Mouse (Mus musculus) hindbrain, embryonic 12.5 days (tissue): Measurements from ENCODE around the gene Micall1. TPM values are rescaled to one million over a fixed set of nuclear protein-coding genes. Genes with fewer than 3 reads are reported as not detected.

Source experiments
- ATAC-seq: fragments of 200-750 bp; cut with Nextera tagmentation; 2 replicates; pipeline ENCODE4 v1.8.0; 2017; ENCODE audit warnings: moderate TSS enrichment; ENCODE audit not compliant: low FRiP score
- H3K27ac ChIP-seq: fragments of 300-500 bp; sonication (generic); 2 replicates; pipeline ENCODE4 v1.5.1; 2016; ENCODE audit warnings: mild to moderate bottlenecking
- H3K27me3 ChIP-seq: fragments of 300-500 bp; sonication (generic); 2 replicates; pipeline ENCODE4 v1.6.1; 2016; ENCODE audit warnings: mild to moderate bottlenecking
- H3K36me3 ChIP-seq: fragments of 300-500 bp; sonication (generic); 2 replicates; pipeline ENCODE4 v1.6.1; 2016; ENCODE audit warnings: mild to moderate bottlenecking
- H3K4me1 ChIP-seq: fragments of 300-500 bp; sonication (generic); 2 replicates; pipeline ENCODE4 v1.6.1; 2016
- H3K4me2 ChIP-seq: fragments of 300-500 bp; sonication (generic); replicated peaks from 2 replicates; pipeline ENCODE4 v1.6.1; 2016; ENCODE audit warnings: mild to moderate bottlenecking
- H3K4me3 ChIP-seq: fragments of 300-500 bp; sonication (generic); 2 replicates; pipeline ENCODE4 v1.5.1; 2016; ENCODE audit warnings: mild to moderate bottlenecking
- H3K9ac ChIP-seq: fragments of 300-500 bp; sonication (generic); 2 replicates; pipeline ENCODE4 v1.6.1; 2016; ENCODE audit warnings: mild to moderate bottlenecking, moderate library complexity
- H3K9me3 ChIP-seq: fragments of 300-500 bp; sonication (generic); replicated peaks from 2 replicates; pipeline ENCODE4 v1.6.1; 2016; ENCODE audit warnings: mild to moderate bottlenecking
- WGBS: fragments of 180-500 bp; shearing (Covaris S2); methylation state at CpG from one replicate; pipeline ENCODE4 v1.1.7; 2016; 5-methylcytosine and 5-hydroxymethylcytosine counted together
- polyA plus RNA-seq: library from polyadenylated mRNA; unstranded; fragments of >200 nt; fragmentation: Nextera tagmentation; extraction: Ambion mirVana; gene quantifications from 2 replicates; pipeline ENCODE4 v1.2.1, GENCODE M21; 2016

Micall1 gene
- polyA plus RNA-seq, 1 experiment from 2014 or later, result 12.4 TPM

DNA sequence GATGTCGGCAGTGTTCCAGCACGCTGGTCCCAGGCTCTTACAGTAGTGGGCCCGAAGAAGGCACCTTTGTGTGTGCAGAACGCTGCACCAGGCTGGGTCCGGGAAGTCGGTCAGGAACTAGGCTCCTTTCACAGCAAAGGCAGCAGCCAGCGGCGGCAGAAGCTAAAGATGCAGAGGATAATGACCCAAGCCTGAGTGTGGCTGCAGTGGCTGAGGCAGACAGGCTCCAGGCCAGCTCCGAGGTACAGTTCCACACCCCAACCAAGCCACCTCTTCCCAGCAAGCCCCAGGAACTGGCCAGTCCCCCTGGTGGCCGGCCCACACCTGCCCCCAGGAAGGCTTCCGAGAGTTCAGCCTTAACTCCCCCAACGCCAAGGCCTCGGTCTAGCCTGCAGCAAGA is 13.8 kb downstream of the Micall1 start:
- no peak overlapping the region for H3K4me2 ChIP-seq
- H3K4me3 ChIP-seq, result no peak overlapping the region
- ATAC-seq, result no peak
- H3K4me1 ChIP-seq, result no peaks in the 10 kb centered on the region
- H3K9me3 ChIP-seq, result no peaks in the 10 kb centered on the region
- no peak overlapping the region for H3K9ac ChIP-seq
- no peak overlapping the region for H3K27ac ChIP-seq
- H3K36me3 ChIP-seq, result peaks cover 69% of the 10 kb centered on the region
- no peaks in the 10 kb centered on the region for H3K27me3 ChIP-seq
- 86% methylated on average over 13 of the region's 13 CpGs for WGBS

GRCm38 (mm10) chr15:79123751-79124150 is 15.1 kb downstream of the Micall1 start:
- Histone ChIP-seq H3K4me2 (no peak overlapping the region), H3K4me3 (no peak overlapping the region), H3K27me3 (no peaks in the 10 kb centered on the region), H3K36me3 (peaks cover 70% of the 10 kb centered on the region), H3K9ac (no peak overlapping the region), H3K9me3 (0 out of 2 replicates have a peak, but pooled peaks cover 7% of the 10 kb centered on the region), H3K4me1 (no peaks in the 10 kb centered on the region), H3K27ac (no peak overlapping the region)
- no peak for ATAC-seq
- 88% methylated on average over 6 of the region's 6 CpGs for WGBS

GRCm38 (mm10) chr15:79124331-79124875 is 15.7 kb downstream of the Micall1 start:
- 87% methylated on average over 10 of the region's 10 CpGs for WGBS
- H3K27ac ChIP-seq, result no peak overlapping the region

GRCm38 (mm10) chr15:79126217-79126932 is 17.7 kb downstream of the Micall1 start:
- Histone ChIP-seq H3K4me1 (no peaks in the 10 kb centered on the region), H3K27me3 (no peaks in the 10 kb centered on the region), H3K36me3 (peaks cover 72% of the 10 kb centered on the region), H3K27ac (no peak overlapping the region), H3K4me2 (no peak overlapping the region), H3K4me3 (no peak overlapping the region), H3K9me3 (0 out of 2 replicates have a peak, but pooled peaks cover 7% of the 10 kb centered on the region), H3K9ac (no peak overlapping the region)
- 81% methylated on average over 13 of the region's 13 CpGs for WGBS
- no peak for ATAC-seq

More at GRCm38 (mm10) chr15:79124331-79124875, 15.7 kb downstream of the Micall1 start:
- no peaks in the 10 kb centered on the region for H3K27me3 ChIP-seq
- H3K9ac ChIP-seq, result no peak overlapping the region
- H3K36me3 ChIP-seq, result peaks cover 71% of the 10 kb centered on the region
- ATAC-seq, result no peak
- H3K4me3 ChIP-seq, result no peak overlapping the region
- no peak overlapping the region for H3K4me2 ChIP-seq
- H3K9me3 ChIP-seq, result 0 out of 2 replicates have a peak, but pooled peaks cover 7% of the 10 kb centered on the region
- H3K4me1 ChIP-seq, result no peaks in the 10 kb centered on the region

DNA sequence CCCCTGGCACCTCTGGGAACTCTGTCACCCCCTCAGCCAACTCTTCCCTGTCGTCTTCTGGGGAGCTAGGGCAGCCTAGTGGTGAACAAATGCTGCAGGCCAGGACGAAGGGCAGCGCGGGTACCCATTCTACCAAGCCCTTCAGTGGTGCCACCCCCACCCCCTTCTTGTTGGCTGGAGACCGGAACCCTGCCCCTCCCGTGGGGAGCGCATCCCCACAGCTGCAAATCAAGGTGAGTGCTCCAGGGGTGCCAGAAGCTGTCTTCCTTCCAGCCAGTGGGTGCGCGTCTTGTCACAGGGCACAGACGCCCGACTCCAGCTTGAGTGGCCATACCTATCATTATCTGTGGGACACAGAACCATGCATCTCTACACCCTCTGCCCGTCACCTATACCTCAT is 18.4 kb downstream of the Micall1 start:
- Histone ChIP-seq H3K9ac (no peak overlapping the region), H3K4me2 (no peak overlapping the region), H3K36me3 (peaks cover 73% of the 10 kb centered on the region), H3K27me3 (no peaks in the 10 kb centered on the region), H3K4me1 (no peaks in the 10 kb centered on the region), H3K9me3 (0 out of 2 replicates have a peak, but pooled peaks cover 7% of the 10 kb centered on the region), H3K27ac (no peak overlapping the region), H3K4me3 (no peak overlapping the region)
- 96% methylated on average over 12 of the region's 12 CpGs for whole genome bisulfite sequencing
- no peak for ATAC-seq

DNA sequence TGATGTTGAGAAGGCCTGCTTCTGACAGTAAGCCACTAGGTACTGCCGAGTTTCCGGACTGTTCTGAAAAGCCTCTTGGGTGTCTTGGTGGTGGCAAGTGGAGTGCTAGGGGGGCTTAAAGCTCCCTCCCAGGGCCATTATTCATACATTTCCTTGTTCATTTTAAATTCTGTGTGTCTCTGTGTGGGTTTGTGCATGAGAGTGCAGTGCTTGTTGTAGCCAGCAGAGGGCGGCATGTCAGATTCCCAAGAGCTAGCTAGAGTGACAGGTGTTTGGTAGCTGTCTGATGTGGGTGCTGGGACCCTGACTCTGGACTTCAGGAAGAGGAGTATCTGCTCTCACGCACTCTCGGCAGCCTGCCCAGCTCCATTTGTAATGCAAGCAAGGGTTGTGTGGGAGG is 19.5 kb downstream of the Micall1 start:
- Histone ChIP-seq H3K9me3 (0 out of 2 replicates have a peak, but pooled peaks cover 7% of the 10 kb centered on the region), H3K27ac (no peak overlapping the region), H3K27me3 (no peaks in the 10 kb centered on the region), H3K36me3 (peaks cover 74% of the 10 kb centered on the region), H3K4me2 (no peak overlapping the region), H3K9ac (no peak overlapping the region), H3K4me3 (no peak overlapping the region), H3K4me1 (no peaks in the 10 kb centered on the region)
- 97% methylated on average over 5 of the region's 5 CpGs for WGBS
- no peak for ATAC-seq

- ATAC-seq, result no peak
- no peaks in the 10 kb centered on the region for H3K4me1 ChIP-seq
- no peak overlapping the region for H3K4me2 ChIP-seq
- no peak overlapping the region for H3K9ac ChIP-seq
- no peak overlapping the region for H3K27ac ChIP-seq
- H3K4me3 ChIP-seq, result no peak overlapping the region
- no peaks in the 10 kb centered on the region for H3K27me3 ChIP-seq
- H3K36me3 ChIP-seq, result peaks cover 74% of the 10 kb centered on the region
- 79% methylated on average over 7 of the region's 7 CpGs for WGBS
- H3K9me3 ChIP-seq, result 0 out of 2 replicates have a peak, but pooled peaks cover 7% of the 10 kb centered on the region
These were observed 20.6 kb downstream of the Micall1 start for GRCm38 (mm10) chr15:79129311-79129710.

DNA sequence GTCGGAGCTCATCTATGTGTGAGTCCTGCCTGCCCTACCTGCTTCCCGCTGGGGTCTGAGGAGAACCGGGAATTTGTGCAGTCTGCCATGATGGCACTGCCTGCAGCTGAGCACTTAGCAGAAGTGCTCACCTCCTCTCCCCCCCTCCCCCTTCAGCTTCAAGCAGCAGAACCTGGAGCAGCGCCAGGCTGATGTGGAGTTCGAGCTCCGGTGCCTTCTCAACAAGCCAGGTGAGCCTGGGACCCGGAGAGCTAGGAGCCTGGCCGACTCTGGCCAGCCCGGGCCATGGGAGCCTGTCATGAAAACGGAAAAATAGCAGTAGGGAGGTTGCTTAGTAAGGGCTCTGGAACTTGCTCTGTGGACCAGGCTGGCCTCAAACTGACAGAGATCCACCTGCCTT is 22.1 kb downstream of the Micall1 start:
- Histone ChIP-seq H3K4me1 (no peaks in the 10 kb centered on the region), H3K4me2 (no peak overlapping the region), H3K9me3 (0 out of 2 replicates have a peak, but pooled peaks cover 7% of the 10 kb centered on the region), H3K27me3 (no peaks in the 10 kb centered on the region), H3K27ac (no peak overlapping the region), H3K4me3 (no peak overlapping the region), H3K9ac (no peak overlapping the region; the same call in 1 of the 2 replicates), H3K36me3 (peaks cover 70% of the 10 kb centered on the region)
- no peak for ATAC-seq
- 80% methylated on average over 10 of the region's 10 CpGs for WGBS

- Histone ChIP-seq H3K27me3 (no peaks in the 10 kb centered on the region), H3K4me2 (no peak overlapping the region), H3K9ac (no peak overlapping the region), H3K4me1 (no peaks in the 10 kb centered on the region), H3K27ac (no peak overlapping the region), H3K9me3 (0 out of 2 replicates have a peak, but pooled peaks cover 7% of the 10 kb centered on the region), H3K4me3 (no peak overlapping the region), H3K36me3 (peaks cover 69% of the 10 kb centered on the region)
- 76% methylated on average over 7 of the region's 7 CpGs for WGBS
- ATAC-seq, result no peak
These were observed 22.7 kb downstream of the Micall1 start for GRCm38 (mm10) chr15:79131442-79131841.

- Histone ChIP-seq H3K9ac (no peak overlapping the region; the same call in 1 of the 2 replicates), H3K27ac (no peak overlapping the region), H3K4me1 (no peaks in the 10 kb centered on the region), H3K4me3 (no peak overlapping the region), H3K4me2 (no peak overlapping the region), H3K9me3 (0 out of 2 replicates have a peak, but pooled peaks cover 3% of the 10 kb centered on the region), H3K36me3 (peaks cover 57% of the 10 kb centered on the region), H3K27me3 (no peaks in the 10 kb centered on the region)
- ATAC-seq, result no peak
- 81% methylated on average over 6 of the region's 6 CpGs for WGBS
These were observed 24.5 kb downstream of the Micall1 start for GRCm38 (mm10) chr15:79133191-79133661.

DNA sequence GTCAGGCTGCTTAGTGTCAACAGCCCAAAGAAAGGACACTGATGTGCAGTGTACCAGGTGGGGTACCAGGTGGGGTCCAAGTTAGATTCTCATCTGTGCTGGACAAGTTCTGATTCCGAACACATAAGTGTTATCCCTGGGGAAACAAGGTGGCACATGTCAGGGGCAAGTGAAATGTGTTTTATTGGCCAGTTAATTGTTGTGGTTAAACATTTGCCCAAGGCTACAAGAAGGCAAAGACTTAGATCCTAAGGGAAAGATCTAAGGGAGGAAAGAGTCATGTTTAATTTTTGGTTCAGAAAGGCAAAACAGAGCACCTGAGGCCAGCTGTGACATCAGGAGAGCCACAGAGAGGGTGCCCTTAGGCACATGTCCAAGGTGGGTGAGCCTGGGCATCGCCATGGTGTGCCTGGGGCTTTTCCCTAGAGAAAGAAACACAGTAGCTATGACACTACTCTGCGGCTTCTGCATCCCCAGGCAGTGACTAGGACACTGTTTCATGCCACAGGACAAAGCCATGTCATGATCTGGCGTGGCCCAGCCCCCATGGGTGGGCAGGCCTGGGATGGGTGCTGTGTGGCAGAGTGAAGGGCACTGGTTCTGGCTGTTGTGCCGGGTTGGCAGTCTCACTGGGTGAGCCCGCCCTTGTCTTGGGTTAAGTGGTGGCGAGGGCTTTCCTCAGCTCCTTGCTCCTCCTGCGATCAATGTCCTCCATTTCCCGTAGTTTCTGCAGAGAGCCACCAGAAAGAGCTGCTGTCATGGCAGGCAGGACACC is 26.0 kb downstream of the Micall1 start:
- H3K9me3 ChIP-seq, result no peaks in the 10 kb centered on the region
- WGBS, result 88% methylated on average over 9 of the region's 9 CpGs
- ATAC-seq, result no peak
- H3K9ac ChIP-seq, result no peak overlapping the region
- no peaks in the 10 kb centered on the region for H3K4me1 ChIP-seq
- H3K27ac ChIP-seq, result no peak overlapping the region
- no peak overlapping the region for H3K4me3 ChIP-seq
- no peaks in the 10 kb centered on the region for H3K27me3 ChIP-seq
- H3K4me2 ChIP-seq, result no peak overlapping the region
- peaks cover 44% of the 10 kb centered on the region for H3K36me3 ChIP-seq

DNA sequence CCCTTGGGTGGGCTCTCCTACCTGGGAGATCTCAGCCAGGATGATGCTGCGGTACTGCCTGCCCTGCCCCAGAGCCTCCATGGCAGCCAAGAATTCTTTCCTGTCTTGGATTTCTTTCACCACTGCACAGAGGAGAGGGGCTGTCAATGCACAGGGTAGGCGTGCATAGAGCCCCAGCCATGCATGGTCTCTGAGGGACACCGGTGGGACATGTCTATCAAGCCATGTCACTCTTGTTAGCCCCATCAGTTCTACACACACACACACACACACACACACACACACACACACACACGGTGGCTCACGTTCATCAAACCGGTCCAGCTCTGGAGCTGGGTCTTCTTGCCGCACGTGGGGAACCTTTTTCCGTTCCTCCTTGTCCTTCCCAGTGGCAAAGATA is 26.6 kb downstream of the Micall1 start:
- Histone ChIP-seq H3K4me3 (no peak overlapping the region), H3K27ac (no peak overlapping the region), H3K4me1 (peaks cover 2% of the 10 kb centered on the region), H3K27me3 (no peaks in the 10 kb centered on the region; the same call in 1 of the 2 replicates), H3K9me3 (no peaks in the 10 kb centered on the region), H3K36me3 (peaks cover 38% of the 10 kb centered on the region), H3K9ac (no peak overlapping the region), H3K4me2 (no peak overlapping the region)
- no peak for ATAC-seq
- WGBS, result 84% methylated on average over 9 of the region's 9 CpGs
